Mouse (Mus musculus): ENCODE measurements around the gene Cnr1.

- TF ChIP-seq POLR2A (IDR thresholded peaks at IDR 0.05; ENCODE audit: extremely low read depth, insufficient read depth, low read length): no peak
- TF ChIP-seq CTCF (IDR thresholded peaks at IDR 0.05; ENCODE audit: low read depth, low read length): no peak
These were observed 7.0 kb downstream of the Cnr1 start for GRCm38 (mm10) chr4:33931347-33931746.

All from liver, adult 2 months (tissue).